Mouse (Mus musculus) neural tube, embryonic 14.5 days (tissue): ENCODE results near the gene Acy3. TPM values are rescaled to one million over a fixed set of nuclear protein-coding genes. Genes with fewer than 3 reads are reported as not detected.

Experiments used
- ATAC-seq: fragments of 200-750 bp; cut with Nextera tagmentation; 2 replicates; pipeline ENCODE4 v1.8.0; 2017; ENCODE audit warnings: low read depth, mild to moderate bottlenecking, moderate TSS enrichment, moderate library complexity
- H3K27ac ChIP-seq: fragments of 300-500 bp; sonication (generic); 2 replicates; pipeline ENCODE4 v1.5.1; 2014; ENCODE audit warnings: low read depth, mild to moderate bottlenecking, control low read depth, low read length, moderate library complexity, mixed read lengths
- H3K27me3 ChIP-seq: fragments of 300-500 bp; sonication (generic); 2 replicates; pipeline ENCODE4 v1.6.1; 2014; ENCODE audit warnings: low read length; ENCODE audit not compliant: control insufficient read depth, insufficient read depth
- H3K36me3 ChIP-seq: fragments of 300-500 bp; sonication (generic); 2 replicates; pipeline ENCODE4 v1.6.1; 2014; ENCODE audit warnings: low read length, mixed read lengths; ENCODE audit not compliant: control insufficient read depth, insufficient read depth
- H3K4me1 ChIP-seq: fragments of 300-500 bp; sonication (generic); 2 replicates; pipeline ENCODE4 v1.6.1; 2014; ENCODE audit warnings: low read length; ENCODE audit not compliant: control insufficient read depth, insufficient read depth
- H3K4me2 ChIP-seq: fragments of 300-500 bp; sonication (generic); 2 replicates; pipeline ENCODE4 v1.6.1; 2014; ENCODE audit warnings: mild to moderate bottlenecking, low read depth, low read length, control low read depth
- H3K4me3 ChIP-seq: fragments of 300-500 bp; sonication (generic); 2 replicates; pipeline ENCODE4 v1.5.1; 2014; ENCODE audit warnings: low read depth, low read length, control low read depth, mixed read lengths
- H3K9ac ChIP-seq: fragments of 300-500 bp; sonication (generic); replicated peaks from 2 replicates; pipeline ENCODE4 v1.6.1; 2014; ENCODE audit warnings: low read depth, mild to moderate bottlenecking, control low read depth, low read length, mixed read lengths
- H3K9me3 ChIP-seq: fragments of 300-500 bp; sonication (generic); 2 replicates; pipeline ENCODE4 v1.6.1; 2016; ENCODE audit warnings: low read length; ENCODE audit not compliant: control insufficient read depth
- WGBS: fragments of 180-500 bp; shearing (Covaris S2); extraction: QIAGEN DNeasy Blood & Tissue Kit; methylation state at CpG from one replicate; pipeline ENCODE4 v1.1.7; 2014; 5-methylcytosine and 5-hydroxymethylcytosine counted together
- polyA plus RNA-seq: library from polyadenylated mRNA; unstranded; fragments of >200 nt; fragmentation: Nextera tagmentation; extraction: Ambion mirVana; gene quantifications from 2 replicates; pipeline ENCODE4 v1.2.1, GENCODE M21; 2014

The Acy3 gene
- polyA plus RNA-seq, result 1.6 and 3.0 TPM in 2 replicates

- no peak within 1 kb of the TSS for H3K9ac ChIP-seq
- no peaks in the 10 kb centered on the region for H3K9me3 ChIP-seq
- ATAC-seq, result no peak
- no peak within 1 kb of the TSS for H3K4me3 ChIP-seq
- H3K4me2 ChIP-seq, result no peak within 1 kb of the TSS
- H3K4me1 ChIP-seq, result 0 out of 2 replicates have a peak, but pooled peaks cover 3% of the 10 kb centered on the region
- no peaks in the 10 kb centered on the region for H3K36me3 ChIP-seq
- no peak within 1 kb of the TSS for H3K27ac ChIP-seq
- WGBS, result 15% methylated on average over 8 of the region's 8 CpGs
- H3K27me3 ChIP-seq, result no peaks in the 10 kb centered on the region
Measured at GRCm38 (mm10) chr19:3986334-3986733, at the start of gene Acy3. Gene Acy3, plus strand, starts transcription at chr19:3986570.

- H3K9me3 ChIP-seq, result no peaks in the 10 kb centered on the region
- H3K4me1 ChIP-seq, result no peaks in the 10 kb centered on the region
- no peak overlapping the region for H3K9ac ChIP-seq
- WGBS, result 80% methylated on average over 7 of the region's 7 CpGs
- no peak overlapping the region for H3K4me2 ChIP-seq
- no peaks in the 10 kb centered on the region for H3K36me3 ChIP-seq
- H3K4me3 ChIP-seq, result no peak overlapping the region
- no peaks in the 10 kb centered on the region for H3K27me3 ChIP-seq
- no peak for ATAC-seq
- no peak overlapping the region for H3K27ac ChIP-seq
Measured at GRCm38 (mm10) chr19:3942315-3942714, 44.1 kb upstream of the Acy3 start.

GRCm38 (mm10) chr19:3942986-3943735, 43.2 kb upstream of the Acy3 start:
- H3K27ac ChIP-seq, result no peak overlapping the region
- no peak overlapping the region for H3K4me2 ChIP-seq
- H3K27me3 ChIP-seq, result no peaks in the 10 kb centered on the region
- no peaks in the 10 kb centered on the region for H3K9me3 ChIP-seq
- no peak overlapping the region for H3K4me3 ChIP-seq
- no peak for ATAC-seq
- WGBS, result 17% methylated on average over 27 of the region's 27 CpGs
- H3K36me3 ChIP-seq, result no peaks in the 10 kb centered on the region
- no peaks in the 10 kb centered on the region for H3K4me1 ChIP-seq
- H3K9ac ChIP-seq, result no peak overlapping the region

GRCm38 (mm10) chr19:3945872-3946564, 40.4 kb upstream of the Acy3 start:
- Histone ChIP-seq H3K27me3 (no peaks in the 10 kb centered on the region), H3K27ac (no peak overlapping the region)

GRCm38 (mm10) chr19:3946715-3947114, 39.7 kb upstream of the Acy3 start:
- peak; percentile 83; the same call in 1 of the 2 replicates for ATAC-seq
- 24% methylated on average over 2 of the region's 2 CpGs for WGBS
- Histone ChIP-seq H3K4me2 (no peak overlapping the region), H3K9me3 (no peaks in the 10 kb centered on the region), H3K27me3 (no peaks in the 10 kb centered on the region), H3K27ac (no peak overlapping the region), H3K36me3 (no peaks in the 10 kb centered on the region), H3K9ac (no peak overlapping the region), H3K4me3 (no peak overlapping the region), H3K4me1 (no peaks in the 10 kb centered on the region)

More at GRCm38 (mm10) chr19:3945872-3946564, 40.4 kb upstream of the Acy3 start:
- Histone ChIP-seq H3K9ac (no peak overlapping the region), H3K36me3 (no peaks in the 10 kb centered on the region), H3K4me1 (no peaks in the 10 kb centered on the region), H3K9me3 (no peaks in the 10 kb centered on the region), H3K4me2 (no peak overlapping the region), H3K4me3 (no peak overlapping the region)
- ATAC-seq, result no peak
- 39% methylated on average over 10 of the region's 10 CpGs for whole genome bisulfite sequencing

GRCm38 (mm10) chr19:3947813-3948212, 38.6 kb upstream of the Acy3 start:
- no peak for ATAC-seq
- no peak overlapping the region for H3K9ac ChIP-seq
- no peaks in the 10 kb centered on the region for H3K36me3 ChIP-seq
- H3K4me2 ChIP-seq, result no peak overlapping the region
- 88% methylated on average over 3 of the region's 3 CpGs for WGBS
- H3K4me1 ChIP-seq, result no peaks in the 10 kb centered on the region
- no peak overlapping the region for H3K27ac ChIP-seq
- H3K27me3 ChIP-seq, result no peaks in the 10 kb centered on the region
- no peak overlapping the region for H3K4me3 ChIP-seq
- H3K9me3 ChIP-seq, result no peaks in the 10 kb centered on the region

- no peak for ATAC-seq
- H3K27me3 ChIP-seq, result no peaks in the 10 kb centered on the region
- H3K27ac ChIP-seq, result no peak overlapping the region
- H3K4me2 ChIP-seq, result no peak overlapping the region
- no peaks in the 10 kb centered on the region for H3K36me3 ChIP-seq
- no peak overlapping the region for H3K9ac ChIP-seq
- no peaks in the 10 kb centered on the region for H3K4me1 ChIP-seq
- H3K4me3 ChIP-seq, result no peak overlapping the region
- 71% methylated on average over 13 of the region's 14 CpGs for WGBS
- no peaks in the 10 kb centered on the region for H3K9me3 ChIP-seq
Measured at GRCm38 (mm10) chr19:3948546-3948945, 37.8 kb upstream of the Acy3 start.

- H3K4me3 ChIP-seq, result no peak overlapping the region
- no peak overlapping the region for H3K27ac ChIP-seq
- no peaks in the 10 kb centered on the region for H3K9me3 ChIP-seq
- ATAC-seq, result no peak
- H3K4me2 ChIP-seq, result no peak overlapping the region
- no peaks in the 10 kb centered on the region for H3K4me1 ChIP-seq
- no peaks in the 10 kb centered on the region for H3K36me3 ChIP-seq
- no peak overlapping the region for H3K9ac ChIP-seq
- 79% methylated on average over 3 of the region's 3 CpGs for WGBS
- H3K27me3 ChIP-seq, result no peaks in the 10 kb centered on the region
Measured at GRCm38 (mm10) chr19:3950331-3950730, 36.0 kb upstream of the Acy3 start.

GRCm38 (mm10) chr19:3951461-3951860, 34.9 kb upstream of the Acy3 start:
- ATAC-seq, result no peak
- no peak overlapping the region for H3K4me2 ChIP-seq
- H3K4me1 ChIP-seq, result no peaks in the 10 kb centered on the region
- no peaks in the 10 kb centered on the region for H3K36me3 ChIP-seq
- no peak overlapping the region for H3K27ac ChIP-seq
- H3K9me3 ChIP-seq, result no peaks in the 10 kb centered on the region
- no peaks in the 10 kb centered on the region for H3K27me3 ChIP-seq
- no peak overlapping the region for H3K4me3 ChIP-seq
- H3K9ac ChIP-seq, result no peak overlapping the region
